Mouse (Mus musculus) 3134 (cell line): ENCODE measurements around the gene R3hcc1l.

Experiments
- DNase-seq: peaks from one replicate; pipeline ENCODE4 v3.0.0-alpha.2; 2011; ENCODE audit warnings: low spot score; ENCODE audit not compliant: insufficient read length; ENCODE audit errors: extremely low read depth

The R3hcc1l gene

DNA sequence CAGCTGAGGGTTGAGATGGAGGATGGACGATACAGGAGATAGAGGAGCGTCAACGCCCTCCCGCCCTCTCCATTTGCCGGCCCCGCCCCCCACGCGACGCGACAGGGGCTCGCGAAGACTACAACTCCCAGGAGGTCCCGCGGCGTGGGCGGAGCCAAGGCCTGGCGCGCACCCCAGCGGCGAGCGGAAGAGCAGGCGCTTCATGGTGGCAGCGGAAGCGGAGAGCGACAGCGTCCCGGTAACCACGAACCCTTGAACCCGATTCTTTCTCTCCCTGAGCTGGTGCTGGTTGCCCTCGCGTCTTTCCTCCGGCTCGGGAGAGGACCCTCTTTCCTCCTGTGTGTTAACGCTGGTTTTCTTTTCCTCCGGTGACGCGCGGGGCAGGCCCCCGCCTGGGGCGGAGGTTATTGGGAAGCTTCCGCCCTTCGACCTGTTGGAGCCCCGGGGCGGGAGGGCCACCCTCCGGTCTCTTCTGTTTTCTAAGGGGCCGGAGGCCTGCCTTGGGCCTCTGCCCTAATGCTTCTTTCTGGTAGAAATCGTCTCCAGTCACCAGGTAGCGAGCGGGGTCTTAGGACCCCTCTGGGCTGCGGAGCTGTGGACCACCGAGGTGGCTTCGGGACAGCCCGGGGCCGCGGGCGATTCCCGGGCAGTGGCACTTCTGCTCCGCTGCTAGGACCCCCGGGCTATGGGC is at the start of gene R3hcc1l:
Gene R3hcc1l (plus strand): TSS at position 140 of the 691 bp plus-strand sequence.
- peak; percentile 96 for DNase-seq

- no peak for DNase-seq
Observed at GRCm38 (mm10) chr19:42471571-42471970, 47.0 kb upstream of the R3hcc1l start.

- DNase-seq: no peak
Observed at GRCm38 (mm10) chr19:42472831-42473230, 45.7 kb upstream of the R3hcc1l start.

DNA sequence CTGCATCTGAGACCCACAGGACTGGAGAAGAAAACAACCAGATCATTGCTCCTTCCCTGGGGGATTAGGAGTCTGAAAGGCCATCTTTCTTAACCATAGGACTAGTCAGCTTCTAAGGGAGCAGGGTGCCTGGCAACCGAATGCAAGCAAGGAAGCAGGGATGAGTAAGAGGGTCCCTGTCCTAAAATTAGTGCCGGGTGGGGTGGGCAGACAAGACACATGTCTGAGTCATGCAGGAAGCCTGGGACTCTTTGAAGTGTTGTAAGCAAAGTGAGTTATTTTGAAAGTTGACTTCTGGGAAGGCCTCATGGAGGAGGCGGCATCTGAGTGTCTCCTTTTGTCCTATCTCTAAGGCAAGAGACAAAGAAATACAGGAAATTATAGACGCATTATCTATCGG is 40.8 kb upstream of the R3hcc1l start:
- DNase-seq: peak; percentile 27

GRCm38 (mm10) chr19:42478303-42478702 is 40.3 kb upstream of the R3hcc1l start:
- DNase-seq: no peak

DNA sequence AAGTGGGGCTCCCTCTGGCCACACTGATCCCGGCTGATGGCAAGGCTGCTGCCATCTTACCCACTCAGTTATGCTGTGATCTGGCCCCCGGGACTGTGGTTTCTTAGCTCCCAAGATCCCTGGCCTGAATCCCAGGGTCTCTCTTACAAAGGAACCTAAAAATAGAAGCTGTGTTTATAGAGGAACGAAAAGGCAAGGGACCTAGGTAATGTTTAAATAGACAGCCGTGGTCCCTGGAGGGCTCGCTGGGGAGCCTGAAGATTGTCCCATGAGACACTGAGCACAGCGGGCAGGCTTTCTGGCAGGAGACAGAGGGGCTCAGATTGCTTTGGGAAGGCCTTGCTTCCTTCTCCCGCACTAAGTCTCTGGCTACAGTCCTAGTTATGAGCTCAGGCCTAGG is 33.1 kb upstream of the R3hcc1l start:
- peak; percentile 64 for DNase-seq

GRCm38 (mm10) chr19:42487261-42487660 is 31.3 kb upstream of the R3hcc1l start:
- DNase-seq: no peak

GRCm38 (mm10) chr19:42493257-42493917 is 25.2 kb upstream of the R3hcc1l start:
- DNase-seq: no peak

DNA sequence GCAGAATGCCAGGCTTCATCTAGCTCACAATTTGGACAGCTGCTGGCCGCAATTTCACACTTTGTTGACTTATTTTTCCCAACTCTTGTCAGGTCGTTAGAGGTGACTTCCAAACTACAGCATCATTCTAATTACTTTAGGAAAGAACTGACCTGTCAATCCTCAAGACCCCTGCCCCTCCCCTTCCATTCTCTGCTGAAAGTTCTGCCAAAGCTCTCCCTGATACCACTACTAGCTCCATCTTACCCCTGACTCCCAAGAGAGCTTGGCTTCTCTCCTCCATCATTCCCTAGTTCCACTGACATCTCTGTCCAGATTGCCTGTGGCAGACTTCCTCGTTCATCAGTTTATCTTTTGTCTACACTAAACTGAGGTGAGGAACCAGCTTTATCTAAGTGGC is 14.4 kb upstream of the R3hcc1l start:
- no peak for DNase-seq

DNA sequence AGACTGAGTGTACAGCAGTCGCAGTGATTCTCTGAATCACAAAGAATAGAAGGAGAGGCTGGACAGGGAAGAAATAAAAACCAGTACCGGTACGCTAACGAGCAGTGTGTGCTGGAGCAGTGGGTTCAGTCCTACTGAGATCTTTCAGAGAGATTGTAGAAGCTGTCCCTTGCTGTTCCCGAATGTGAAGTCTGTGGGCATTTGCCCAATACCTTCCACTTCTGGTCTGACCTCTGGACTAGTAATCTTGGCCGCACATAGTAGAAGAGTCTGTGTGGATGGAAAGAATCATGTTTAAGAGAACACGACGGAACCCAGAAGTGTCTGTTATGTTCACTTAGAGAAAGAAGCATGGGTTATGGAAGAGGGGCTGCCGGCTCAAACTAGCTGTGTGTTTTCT is 8.9 kb upstream of the R3hcc1l start:
- DNase-seq: no peak

GRCm38 (mm10) chr19:42510276-42511171 is 8.0 kb upstream of the R3hcc1l start:
- DNase-seq: no peak

- no peak for DNase-seq
Observed at GRCm38 (mm10) chr19:42515656-42516055, 2.9 kb upstream of the R3hcc1l start.

GRCm38 (mm10) chr19:42516121-42516520 is 2.4 kb upstream of the R3hcc1l start:
- DNase-seq: no peak

DNA sequence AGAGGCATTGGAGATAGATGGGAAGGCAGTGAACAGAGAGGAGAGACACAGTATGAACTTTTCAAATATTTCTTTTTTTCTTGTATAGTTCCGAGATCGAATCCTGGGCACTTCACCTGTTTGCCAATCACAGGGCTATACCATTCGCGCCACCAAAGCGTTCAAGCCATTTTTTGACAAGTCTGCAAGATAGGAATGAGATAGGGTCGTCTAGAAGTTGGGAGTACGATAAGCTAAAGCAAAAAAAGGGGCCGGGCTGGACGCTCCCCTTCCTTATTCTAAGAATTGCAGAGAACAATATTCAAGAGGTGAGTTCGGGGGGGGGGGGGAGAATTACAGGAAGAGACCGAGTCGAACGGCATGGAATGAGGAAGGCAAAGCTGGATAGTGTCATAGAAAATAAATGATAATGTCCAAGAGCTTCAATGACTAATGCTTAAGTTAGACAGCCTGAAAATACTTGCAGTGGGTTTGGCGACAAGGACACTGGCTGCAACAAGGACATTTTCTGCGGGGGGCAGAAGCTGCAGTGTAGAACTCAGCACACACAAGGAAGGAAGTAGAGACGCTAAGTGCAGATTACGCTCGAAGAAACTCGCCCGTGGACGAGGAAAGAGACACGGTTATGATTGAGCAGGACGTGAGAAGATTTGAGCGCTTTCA is 471 bp upstream of the R3hcc1l start:
- no peak for DNase-seq

- DNase-seq: peak; percentile 58
Observed at GRCm38 (mm10) chr19:42519760-42520159, 1.2 kb downstream of the R3hcc1l start.

- no peak for DNase-seq
Observed at GRCm38 (mm10) chr19:42524703-42525102, 6.1 kb downstream of the R3hcc1l start.

DNA sequence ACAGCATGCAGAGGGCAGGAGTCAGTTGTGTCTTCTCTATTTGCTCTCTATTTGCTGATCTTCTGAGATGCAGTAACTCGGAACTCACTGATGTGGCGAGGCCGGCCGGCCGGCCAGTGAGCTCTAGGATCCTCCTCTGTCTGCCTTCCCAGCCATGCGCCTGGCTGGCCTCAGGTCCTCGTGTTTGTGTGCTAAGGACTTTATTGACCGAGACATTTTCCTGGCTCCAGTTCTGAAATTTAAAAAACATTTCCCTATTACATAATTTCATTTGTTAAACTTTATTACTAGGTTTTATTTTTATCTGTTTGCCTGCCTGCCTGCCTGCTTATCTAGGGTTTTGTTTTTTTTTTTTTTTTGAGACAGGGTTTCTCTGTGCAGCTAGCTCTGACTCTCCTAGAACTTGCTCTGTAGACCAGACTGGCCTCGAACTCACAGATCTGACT is 11.5 kb downstream of the R3hcc1l start:
- DNase-seq: no peak

DNA sequence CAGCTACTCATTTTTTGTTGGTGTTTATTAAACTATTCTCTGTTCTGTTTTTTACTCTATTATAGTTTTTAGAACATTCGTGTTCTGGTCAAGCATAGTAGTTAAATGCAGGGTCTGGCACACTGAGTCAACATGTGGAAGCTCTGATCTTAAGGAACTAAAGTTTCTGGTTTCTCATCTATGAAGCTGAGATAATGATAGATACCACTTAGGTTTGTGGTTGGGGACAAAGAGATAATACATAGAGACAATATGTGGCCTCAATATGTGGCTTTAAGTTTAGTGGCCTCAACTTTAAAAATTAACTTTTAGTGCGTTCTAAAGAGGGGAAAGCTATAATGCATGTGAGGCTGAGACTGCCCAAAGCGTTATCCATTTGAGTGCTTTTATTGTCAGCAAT is 15.9 kb downstream of the R3hcc1l start:
- DNase-seq: no peak

DNA sequence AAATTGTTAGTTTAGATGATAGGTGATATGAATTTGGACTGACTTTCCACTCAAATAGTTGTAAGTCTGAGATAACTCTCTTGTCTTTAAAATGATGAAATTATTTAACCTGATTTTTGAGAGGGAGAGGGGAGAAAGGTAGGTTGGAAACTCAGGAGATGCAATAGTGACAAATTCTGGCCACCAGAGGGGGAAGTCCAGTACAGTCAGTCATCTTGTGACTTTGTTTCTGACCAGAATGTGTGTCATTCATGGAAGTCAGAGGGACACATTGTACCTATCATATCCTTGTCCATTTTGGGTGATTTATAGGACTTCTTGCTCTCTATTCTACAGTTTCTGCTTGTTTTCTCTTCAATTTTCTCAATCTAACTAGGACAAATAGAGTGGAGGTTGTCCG is 19.0 kb downstream of the R3hcc1l start:
- DNase-seq: no peak

DNA sequence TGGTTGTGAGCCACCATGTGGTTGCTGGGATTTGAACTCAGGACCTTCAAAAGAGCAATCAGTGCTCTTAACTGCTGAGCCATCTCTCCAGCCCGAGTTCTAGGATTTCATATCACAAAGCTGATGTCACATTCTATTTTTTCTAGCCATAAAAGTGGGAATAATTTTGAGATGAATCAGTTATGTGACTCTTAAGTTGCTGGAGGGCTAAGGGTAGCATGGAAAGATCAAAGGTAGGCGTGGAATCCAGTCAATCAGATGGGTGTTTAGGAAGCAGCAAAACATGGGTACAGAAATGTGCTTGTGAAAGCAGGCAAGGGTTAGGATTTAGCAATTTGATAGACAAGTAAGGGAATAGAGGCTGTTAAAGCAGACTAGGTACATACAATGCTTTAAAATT is 20.4 kb downstream of the R3hcc1l start:
- peak; percentile 52 for DNase-seq
